Mouse (Mus musculus) embryonic facial prominence, embryonic 11.5 days (tissue): ENCODE results near the gene Exosc1. TPM values are rescaled to one million over a fixed set of nuclear protein-coding genes. Genes with fewer than 3 reads are reported as not detected.

Experiments used
- ATAC-seq: fragments of 200-750 bp; cut with Nextera tagmentation; replicated peaks from 2 replicates; pipeline ENCODE4 v1.8.0; 2017; ENCODE audit warnings: low read depth; ENCODE audit not compliant: insufficient number of reproducible peaks, low FRiP score, low TSS enrichment
- DNase-seq: peaks from one replicate; pipeline ENCODE4 v3.0.0-alpha.2; 2015; ENCODE audit warnings: low spot score
- H3K27ac ChIP-seq: fragments of 300-500 bp; sonication (generic); replicated peaks from 2 replicates; pipeline ENCODE4 v1.5.1; 2014; ENCODE audit warnings: mild to moderate bottlenecking, low read depth, low read length, control low read depth
- H3K27me3 ChIP-seq: fragments of 300-500 bp; sonication (generic); 2 replicates; pipeline ENCODE4 v1.6.1; 2014; ENCODE audit warnings: mild to moderate bottlenecking, low read length, moderate library complexity, mixed read lengths; ENCODE audit not compliant: control insufficient read depth, insufficient read depth
- H3K36me3 ChIP-seq: fragments of 300-500 bp; sonication (generic); replicated peaks from 2 replicates; pipeline ENCODE4 v1.6.1; 2014; ENCODE audit warnings: low read depth, mild to moderate bottlenecking, low read length, moderate library complexity, mixed read lengths; ENCODE audit not compliant: control insufficient read depth, insufficient read depth
- H3K4me1 ChIP-seq: fragments of 300-500 bp; sonication (generic); 2 replicates; pipeline ENCODE4 v1.6.1; 2014; ENCODE audit warnings: low read length, mixed read lengths; ENCODE audit not compliant: control insufficient read depth, insufficient read depth
- H3K4me2 ChIP-seq: fragments of 300-500 bp; sonication (generic); 2 replicates; pipeline ENCODE4 v1.6.1; 2014; ENCODE audit warnings: low read depth, mild to moderate bottlenecking, control low read depth, low read length, moderate library complexity
- H3K4me3 ChIP-seq: fragments of 300-500 bp; sonication (generic); 2 replicates; pipeline ENCODE4 v1.5.1; 2014; ENCODE audit warnings: low read depth, low read length, control low read depth
- H3K9ac ChIP-seq: fragments of 300-500 bp; sonication (generic); replicated peaks from 2 replicates; pipeline ENCODE4 v1.6.1; 2014; ENCODE audit warnings: mild to moderate bottlenecking, control low read depth, low read length
- H3K9me3 ChIP-seq: fragments of 300-500 bp; sonication (generic); replicated peaks from 2 replicates; pipeline ENCODE4 v1.6.1; 2016; ENCODE audit warnings: mild to moderate bottlenecking, low read length, inconsistent platforms, mixed read lengths; ENCODE audit not compliant: control insufficient read depth
- WGBS: fragments of 180-500 bp; shearing (Covaris S2); extraction: QIAGEN DNeasy Blood & Tissue Kit; methylation state at CpG from one replicate; pipeline ENCODE4 v1.1.7; 2014; 5-methylcytosine and 5-hydroxymethylcytosine counted together
- polyA plus RNA-seq: library from polyadenylated mRNA; unstranded; fragments of >200 nt; fragmentation: Nextera tagmentation; extraction: Ambion mirVana; gene quantifications from 2 replicates; pipeline ENCODE4 v1.2.1, GENCODE M21; 2014

The Exosc1 gene
- polyA plus RNA-seq, 1 experiment from 2014 or later: 80.3 TPM

GRCm38 (mm10) chr19:41912121-41913080 lies 20.8 kb downstream of the Exosc1 start:
- H3K27ac ChIP-seq: peak overlapping the region; percentile 43; the same call in 1 of the 2 replicates
- peaks cover 6% of the 10 kb centered on the region; the same call in 1 of the 2 replicates for H3K36me3 ChIP-seq
- H3K9ac ChIP-seq: peak overlapping the region; percentile 82
- DNase-seq (peak; percentile 45), ATAC-seq (peak; percentile 75)
- peak overlapping the region; percentile 63 for H3K4me3 ChIP-seq
- WGBS: under 1% methylated on average over 41 of the region's 53 CpGs
- H3K4me2 ChIP-seq: peak overlapping the region; percentile 44
- H3K4me1 ChIP-seq: peaks cover 3% of the 10 kb centered on the region; the same call in 1 of the 2 replicates
- H3K27me3 ChIP-seq: no peaks in the 10 kb centered on the region
- no peaks in the 10 kb centered on the region for H3K9me3 ChIP-seq

- peak within 1 kb of the TSS; percentile 82 for H3K9ac ChIP-seq
- 5% methylated on average over 52 of the region's 54 CpGs for WGBS
- no peaks in the 10 kb centered on the region; the same call in 1 of the 2 replicates for H3K36me3 ChIP-seq
- no peaks in the 10 kb centered on the region for H3K9me3 ChIP-seq
- ATAC-seq: peak; percentile 88
- peak within 1 kb of the TSS; percentile 44 for H3K4me2 ChIP-seq
- H3K27ac ChIP-seq: peak within 1 kb of the TSS; percentile 69
- DNase-seq: peak; percentile 99
- H3K4me3 ChIP-seq: peak within 1 kb of the TSS; percentile 63
- H3K4me1 ChIP-seq: peaks cover 3% of the 10 kb centered on the region; the same call in 1 of the 2 replicates
- H3K27me3 ChIP-seq: no peaks in the 10 kb centered on the region
Measured at GRCm38 (mm10) chr19:41911178-41912073, 21.8 kb downstream of the Exosc1 start, which contains the start of gene Pgam1. Pgam1 (plus strand) TSS chr19:41911923.

- Histone ChIP-seq H3K36me3 (no peaks in the 10 kb centered on the region), H3K4me3 (no peak overlapping the region), H3K4me2 (no peak overlapping the region), H3K4me1 (peaks cover 3% of the 10 kb centered on the region; the same call in 1 of the 2 replicates), H3K9me3 (no peaks in the 10 kb centered on the region), H3K27me3 (no peaks in the 10 kb centered on the region), H3K9ac (no peak overlapping the region), H3K27ac (no peak overlapping the region)
- ATAC-seq (no peak), DNase-seq (no peak)
- 86% methylated on average over 2 of the region's 2 CpGs for WGBS
Measured at GRCm38 (mm10) chr19:41910396-41910795, 22.8 kb downstream of the Exosc1 start.

DNA sequence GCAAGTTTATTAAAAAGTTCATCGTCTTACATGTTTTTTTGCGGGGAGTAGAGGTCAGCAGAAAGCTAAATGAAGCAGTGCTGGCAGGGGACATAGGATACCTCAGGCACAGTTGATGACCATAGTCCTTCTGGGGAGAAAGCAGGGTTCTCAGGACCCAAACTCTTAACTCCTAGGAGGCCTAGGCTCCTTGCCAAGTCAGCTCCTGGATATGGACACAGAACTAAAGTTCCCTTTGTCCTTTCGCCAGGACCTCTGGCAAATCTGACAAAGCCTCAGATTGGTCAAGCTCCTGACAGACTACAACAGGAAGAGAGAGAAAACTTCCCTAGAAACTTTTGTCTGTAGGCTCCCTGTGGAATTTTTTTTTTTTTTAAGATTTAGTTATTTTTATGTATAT lies 24.5 kb downstream of the Exosc1 start:
- 90% methylated on average over 3 of the region's 3 CpGs for WGBS

GRCm38 (mm10) chr19:41907079-41907760 lies 26.0 kb downstream of the Exosc1 start:
- 64% methylated on average over 8 of the region's 8 CpGs for WGBS
- Histone ChIP-seq H3K36me3 (no peaks in the 10 kb centered on the region), H3K9me3 (no peaks in the 10 kb centered on the region), H3K4me2 (no peak overlapping the region), H3K4me3 (no peak overlapping the region), H3K27me3 (no peaks in the 10 kb centered on the region), H3K4me1 (no peaks in the 10 kb centered on the region), H3K27ac (no peak overlapping the region), H3K9ac (no peak overlapping the region)
- no peak for ATAC-seq
- DNase-seq: no peak

More for the DNA sequence above, 24.5 kb downstream of the Exosc1 start:
- Histone ChIP-seq H3K4me2 (no peak overlapping the region), H3K4me3 (no peak overlapping the region), H3K36me3 (no peaks in the 10 kb centered on the region), H3K9me3 (no peaks in the 10 kb centered on the region), H3K27me3 (no peaks in the 10 kb centered on the region), H3K27ac (no peak overlapping the region), H3K4me1 (peaks cover 3% of the 10 kb centered on the region; the same call in 1 of the 2 replicates), H3K9ac (no peak overlapping the region)
- ATAC-seq (no peak), DNase-seq (no peak)

DNA sequence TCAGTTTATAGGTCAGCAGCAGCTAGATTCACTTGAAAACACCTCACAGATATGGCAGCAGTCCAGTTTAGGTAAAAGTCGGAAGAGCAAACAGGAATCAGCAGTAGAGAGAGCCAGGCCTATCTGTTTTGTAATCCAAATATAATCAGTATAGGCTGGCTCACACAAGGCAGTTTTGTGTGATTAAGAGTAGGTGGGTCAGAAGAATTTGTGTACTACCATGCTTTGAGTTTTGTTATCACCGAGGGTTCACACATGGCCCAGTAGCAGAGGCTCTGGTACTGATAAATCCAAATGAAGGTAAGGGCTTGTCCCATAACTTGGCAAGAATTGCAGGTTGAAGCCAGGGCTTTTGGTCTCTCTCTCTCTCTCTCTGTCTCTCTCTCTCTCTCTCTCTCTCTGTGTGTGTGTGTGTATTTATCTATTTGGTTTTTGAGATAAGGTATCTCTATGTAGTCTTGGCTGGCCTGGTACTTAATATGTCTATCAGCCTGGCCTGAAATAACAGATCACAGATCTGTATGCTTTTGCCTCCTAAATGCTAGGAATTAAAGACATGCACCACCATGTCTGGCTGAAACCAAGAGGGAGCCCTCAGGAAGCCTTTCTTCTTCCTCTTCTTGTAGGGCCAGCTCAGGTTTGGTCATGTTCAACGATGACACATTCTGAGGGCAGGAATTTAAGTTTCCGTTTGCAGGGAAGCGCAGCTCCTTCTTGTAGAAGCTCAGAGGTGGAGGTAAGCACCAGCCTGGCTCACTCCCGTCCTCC lies 26.7 kb downstream of the Exosc1 start:
- H3K36me3 ChIP-seq: no peaks in the 10 kb centered on the region
- H3K4me1 ChIP-seq: no peaks in the 10 kb centered on the region
- no peak overlapping the region for H3K27ac ChIP-seq
- ATAC-seq: no peak
- H3K4me2 ChIP-seq: no peak overlapping the region
- H3K27me3 ChIP-seq: no peaks in the 10 kb centered on the region
- no peaks in the 10 kb centered on the region for H3K9me3 ChIP-seq
- 66% methylated on average over 6 of the region's 6 CpGs for WGBS
- H3K4me3 ChIP-seq: no peak overlapping the region
- H3K9ac ChIP-seq: no peak overlapping the region
- no peak for DNase-seq

DNA sequence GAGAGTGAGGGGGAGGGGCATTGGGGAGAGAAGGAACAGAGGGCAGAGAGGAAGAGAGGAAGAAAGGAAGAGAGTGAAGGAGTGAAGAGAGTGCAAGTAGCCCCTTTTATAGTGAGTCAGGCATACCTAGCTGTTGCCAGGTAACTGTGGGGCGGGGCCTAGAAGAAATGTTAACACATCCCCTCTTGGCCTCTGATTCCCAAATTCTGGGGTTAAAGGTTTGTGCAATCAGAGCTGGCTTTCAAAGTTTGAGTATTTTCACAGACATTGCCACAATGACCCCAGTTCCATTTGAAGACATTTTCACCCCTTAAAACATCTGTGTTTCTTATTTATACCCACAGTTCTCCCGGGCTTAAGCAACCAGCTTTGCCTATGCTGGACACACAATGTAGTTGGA lies 28.0 kb downstream of the Exosc1 start:
- H3K4me1 ChIP-seq: no peaks in the 10 kb centered on the region
- H3K4me2 ChIP-seq: no peak overlapping the region
- no peaks in the 10 kb centered on the region for H3K9me3 ChIP-seq
- H3K27me3 ChIP-seq: no peaks in the 10 kb centered on the region
- H3K9ac ChIP-seq: no peak overlapping the region
- DNase-seq: no peak
- no peak overlapping the region for H3K4me3 ChIP-seq
- 78% methylated on average over 2 of the region's 2 CpGs for WGBS
- no peaks in the 10 kb centered on the region for H3K36me3 ChIP-seq
- H3K27ac ChIP-seq: no peak overlapping the region
- no peak for ATAC-seq
